Mouse (Mus musculus) ES-E14 (cell line): Measurements from ENCODE around the gene Dctn1. TPM values are rescaled to one million over a fixed set of nuclear protein-coding genes. Genes with fewer than 3 reads are reported as not detected.
A peak's percentile ranks its signal among the peaks of the same experiment; 100 is the strongest.

ENCODE experiments used
- DNase-seq: peaks from one replicate; pipeline ENCODE4 v3.0.0-alpha.2; 2013; ENCODE audit warnings: low read depth, low spot score
- H3K27ac ChIP-seq: 2 replicates; pipeline ENCODE4 v1.5.1; 2012; ENCODE audit warnings: low read depth, mild to moderate bottlenecking, low read length, moderate library complexity, mixed read lengths; ENCODE audit not compliant: poor library complexity, insufficient read depth, severe bottlenecking
- H3K36me3 ChIP-seq: 2 replicates; pipeline ENCODE4 v1.6.1; 2012; ENCODE audit warnings: mild to moderate bottlenecking, low read length, moderate library complexity, mixed read lengths; ENCODE audit not compliant: control insufficient read depth, poor library complexity, insufficient read depth, severe bottlenecking
- H3K4me1 ChIP-seq, 2 experiments: fragments of 150-350 bp in 1 of 2; sonication (generic) in 1 of 2; 2 replicates each; pipeline ENCODE4 v1.6.1; 2012; ENCODE audit warnings: low read length in 2 of 2, mild to moderate bottlenecking in 1 of 2, mixed read lengths in 1 of 2; ENCODE audit not compliant: control insufficient read depth in 2 of 2, insufficient read depth in 2 of 2, poor library complexity in 1 of 2
- H3K4me3 ChIP-seq, 2 experiments: fragments of 150-350 bp in 1 of 2; sonication (generic) in 1 of 2; 2 replicates each; pipeline ENCODE4 v1.5.1; 2012; ENCODE audit warnings: low read length in 2 of 2, low read depth in 1 of 2, mild to moderate bottlenecking in 1 of 2, mixed read lengths in 1 of 2; ENCODE audit not compliant: insufficient read depth in 1 of 2, poor library complexity in 1 of 2, severe bottlenecking in 1 of 2
- H3K9ac ChIP-seq: 2 replicates; pipeline ENCODE4 v1.6.1; 2012; ENCODE audit warnings: low read depth, mild to moderate bottlenecking, low read length, mixed read lengths; ENCODE audit not compliant: poor library complexity, insufficient read depth, severe bottlenecking
- H3K9me3 ChIP-seq: fragments of 150-350 bp; sonication (generic); 2 replicates; pipeline ENCODE4 v1.6.1; 2012; ENCODE audit warnings: low read depth, mild to moderate bottlenecking, low read length; ENCODE audit not compliant: control insufficient read depth, insufficient read depth
- CHD2 ChIP-seq: IDR thresholded peaks from 2 replicates; pipeline ENCODE4 v1.6.1; 2014; ENCODE audit warnings: mild to moderate bottlenecking, low read depth, low read length, inconsistent platforms
- HCFC1 ChIP-seq: IDR thresholded peaks from 2 replicates; pipeline ENCODE4 v1.6.1; 2012; ENCODE audit warnings: low read length, inconsistent platforms, borderline replicate concordance; ENCODE audit not compliant: insufficient read depth
- MAFK ChIP-seq: IDR thresholded peaks from 2 replicates; pipeline ENCODE4 v1.6.1; 2014; ENCODE audit warnings: mild to moderate bottlenecking, low read depth, low read length, inconsistent platforms; ENCODE audit not compliant: insufficient read depth
- ZC3H11A ChIP-seq: IDR thresholded peaks from 2 replicates; pipeline ENCODE4 v1.6.1; 2012; ENCODE audit warnings: low read depth, mild to moderate bottlenecking, inconsistent platforms, low read length, borderline replicate concordance
- ZNF384 ChIP-seq: IDR thresholded peaks from 2 replicates; pipeline ENCODE4 v1.6.1; 2012; ENCODE audit warnings: low read depth, low read length, inconsistent platforms
- in situ Hi-C, 2 experiments: fragments of 600-800 bp; cut with MboI; formaldehyde crosslinking; loops; one replicate each; pipeline ENCODE4 v1.15.1; 2025; ENCODE audit warnings: low sequenced_read_pairs in 2 of 2, inconsistent platforms in 1 of 2; ENCODE audit not compliant: unreplicated experiment in 2 of 2
- total RNA-seq: library from RNA; depleted of rRNA; stranded (reverse); fragments of 300-350 nt; gene quantifications from 2 replicates; pipeline ENCODE4 v1.2.3, GENCODE M21; 2012

Gene Dctn1
- total RNA-seq, 1 experiment: 40.6 TPM

DNA sequence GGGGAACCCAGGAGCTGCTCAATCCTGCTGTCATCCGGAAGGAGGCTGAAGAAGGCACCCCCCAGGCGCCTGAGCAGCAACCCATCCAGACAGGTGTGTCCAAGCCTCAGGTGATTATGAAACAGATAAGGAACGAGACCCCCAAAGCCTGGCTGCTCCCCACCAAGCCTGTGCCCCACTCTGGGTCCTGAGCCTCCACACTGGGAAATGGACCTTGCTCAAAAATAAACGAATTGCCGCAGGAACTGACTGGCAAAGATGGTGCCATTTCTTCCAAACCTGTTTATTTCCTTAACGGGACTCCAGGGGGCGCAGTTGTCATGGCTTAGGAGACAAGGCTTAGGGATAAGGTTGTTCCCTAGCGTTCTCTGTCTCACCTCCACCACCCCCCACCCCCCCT lies 3.0 kb upstream of the Dctn1 start:
- Histone ChIP-seq H3K4me3 (peak overlapping the region; percentile 58 to 67), H3K36me3 (no peaks in the 10 kb centered on the region), H3K27ac (no peak overlapping the region), H3K9ac (peak overlapping the region; percentile 53; the same call in 1 of the 2 replicates), H3K9me3 (no peaks in the 10 kb centered on the region), H3K4me1 (no peaks in the 10 kb centered on the region)
- TF ChIP-seq CHD2 (no peak), ZC3H11A (0 out of 2 replicates have a peak, but pooled peaks have one; percentile 22)
- in situ Hi-C loops: loop anchor here in 1 of 2 experiments (5.0 kb wide), 1 partner anchor 115 kb away; no protein-coding TSS in a partner anchor
- DNase-seq: peak; percentile 88

- DNase-seq: no peak
- H3K9ac ChIP-seq: peak overlapping the region; percentile 52; the same call in 1 of the 2 replicates
- H3K27ac ChIP-seq: no peak overlapping the region
- TF ChIP-seq HCFC1: no peak
- TF ChIP-seq ZNF384: no peak
- no peak for TF ChIP-seq MAFK
- no peak for TF ChIP-seq ZC3H11A
- no peak for TF ChIP-seq CHD2
- no peaks in the 10 kb centered on the region for H3K9me3 ChIP-seq
- H3K36me3 ChIP-seq: no peaks in the 10 kb centered on the region
- H3K4me1 ChIP-seq: no peaks in the 10 kb centered on the region
- H3K4me3 ChIP-seq: peak overlapping the region; percentile 21 to 29; a peak in 3 of 4 replicates
- in situ Hi-C loops: no loop called here
Observed at GRCm38 (mm10) chr6:83165026-83165606, 604 bp upstream of the Dctn1 start.

DNA sequence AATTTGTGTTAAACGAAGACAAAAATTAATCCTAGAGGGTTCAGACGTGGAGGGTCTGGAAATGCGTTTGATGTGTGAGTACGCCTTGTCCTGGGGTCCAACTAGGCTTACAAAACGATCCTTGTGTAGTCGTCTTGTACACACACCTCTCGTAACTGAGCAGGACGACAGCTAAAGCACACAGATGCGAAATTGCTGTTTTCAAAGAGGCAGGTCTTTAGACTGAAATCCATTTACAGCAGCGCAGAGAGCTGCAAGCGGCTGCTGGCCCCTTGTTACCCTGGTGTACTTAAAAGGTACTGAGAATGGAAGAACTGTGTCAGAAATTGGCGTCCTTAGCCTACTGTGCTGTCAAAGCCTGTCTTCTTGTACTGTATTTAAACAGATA lies 517 bp downstream of the Dctn1 start:
- H3K9me3 ChIP-seq: no peaks in the 10 kb centered on the region
- H3K4me3 ChIP-seq: peak overlapping the region; percentile 58 to 90
- no peak for TF ChIP-seq MAFK
- no peak for TF ChIP-seq ZNF384
- TF ChIP-seq ZC3H11A: no peak
- TF ChIP-seq CHD2: no peak
- in situ Hi-C loops: no loop called here
- H3K36me3 ChIP-seq: no peaks in the 10 kb centered on the region
- no peak overlapping the region for H3K27ac ChIP-seq
- H3K9ac ChIP-seq: peak overlapping the region; percentile 88
- no peak for DNase-seq
- H3K4me1 ChIP-seq: no peaks in the 10 kb centered on the region

GRCm38 (mm10) chr6:83169872-83170271 lies 4.2 kb downstream of the Dctn1 start:
- no peak for DNase-seq
- Histone ChIP-seq H3K4me3 (no peak overlapping the region), H3K27ac (no peak overlapping the region), H3K36me3 (no peaks in the 10 kb centered on the region), H3K4me1 (no peaks in the 10 kb centered on the region), H3K9ac (no peak overlapping the region), H3K9me3 (no peaks in the 10 kb centered on the region)
- TF ChIP-seq MAFK (no peak), HCFC1 (no peak), CHD2 (no peak), ZC3H11A (no peak)
- in situ Hi-C loops: no loop called here

GRCm38 (mm10) chr6:83171063-83171462 lies 5.3 kb downstream of the Dctn1 start:
- H3K27ac ChIP-seq: no peak overlapping the region
- no peaks in the 10 kb centered on the region; the same call in 1 of the 2 replicates for H3K36me3 ChIP-seq
- H3K9ac ChIP-seq: no peak overlapping the region; the same call in 1 of the 2 replicates
- no peaks in the 10 kb centered on the region for H3K4me1 ChIP-seq
- TF ChIP-seq ZC3H11A (no peak), CHD2 (no peak), MAFK (no peak), HCFC1 (no peak)
- in situ Hi-C loops: no loop called here
- no peak for DNase-seq
- no peaks in the 10 kb centered on the region for H3K9me3 ChIP-seq
- H3K4me3 ChIP-seq: no peak overlapping the region
